Mouse (Mus musculus) MEL (cell line): ENCODE data around the gene Dpy19l3.

Experiments used
- CTCF ChIP-seq, 3 experiments: IDR thresholded peaks in 2 of 3; conservative IDR thresholded peaks in 1 of 3; 2 replicates each; pipeline ENCODE4 v1.5.1; 2011 to 2012; ENCODE audit warnings: low read length in 3 of 3, low read depth in 2 of 3, mild to moderate bottlenecking in 2 of 3, improper control_type of control experiment in 1 of 3, inconsistent platforms in 1 of 3, mixed read lengths in 1 of 3, moderate library complexity in 1 of 3; ENCODE audit not compliant: control insufficient read depth in 1 of 3, insufficient read depth in 1 of 3, poor library complexity in 1 of 3, severe bottlenecking in 1 of 3
- ETS1 ChIP-seq: IDR thresholded peaks from 2 replicates; pipeline ENCODE4 v1.6.1; 2012; ENCODE audit warnings: low read depth, mild to moderate bottlenecking, inconsistent platforms, low read length, improper control_type of control experiment, moderate library complexity
- GABPA ChIP-seq: IDR thresholded peaks from 2 replicates; pipeline ENCODE4 v1.6.1; 2012; ENCODE audit warnings: low read depth, mild to moderate bottlenecking, inconsistent platforms, low read length, improper control_type of control experiment, moderate library complexity
- KAT2A ChIP-seq: conservative IDR thresholded peaks from 2 replicates; pipeline ENCODE4 v1.6.1; 2012; ENCODE audit warnings: low read depth, low read length, improper control_type of control experiment, inconsistent platforms
- MAZ ChIP-seq: IDR thresholded peaks from 2 replicates; pipeline ENCODE4 v1.6.1; 2012; ENCODE audit warnings: low read depth, mild to moderate bottlenecking, inconsistent platforms, low read length, improper control_type of control experiment
- MYC ChIP-seq: IDR thresholded peaks from 2 replicates; pipeline ENCODE4 v1.6.1; 2011; ENCODE audit warnings: low read depth, mild to moderate bottlenecking, low read length, improper control_type of control experiment, moderate library complexity
- POLR2A ChIP-seq, 2 experiments: IDR thresholded peaks; 2 replicates each; pipeline ENCODE4 v1.6.1; 2011 to 2012; ENCODE audit warnings: low read length in 2 of 2, mild to moderate bottlenecking in 2 of 2, control low read depth in 1 of 2, improper control_type of control experiment in 1 of 2, low read depth in 1 of 2, moderate library complexity in 1 of 2; ENCODE audit not compliant: control insufficient read depth in 1 of 2, insufficient read depth in 1 of 2, poor library complexity in 1 of 2
- POLR2AphosphoS2 ChIP-seq: IDR thresholded peaks from 2 replicates; pipeline ENCODE4 v1.6.1; 2011; ENCODE audit warnings: low read length, improper control_type of control experiment
- SIN3A ChIP-seq: IDR thresholded peaks from 2 replicates; pipeline ENCODE4 v1.6.1; 2012; ENCODE audit warnings: low read length, improper control_type of control experiment, inconsistent platforms
- ZKSCAN1 ChIP-seq: IDR thresholded peaks from 2 replicates; pipeline ENCODE4 v1.6.1; 2012; ENCODE audit warnings: low read depth, mild to moderate bottlenecking, inconsistent platforms, low read length, improper control_type of control experiment, moderate library complexity
- ZNF384 ChIP-seq: IDR thresholded peaks from 2 replicates; pipeline ENCODE4 v1.6.1; 2012; ENCODE audit warnings: low read depth, mild to moderate bottlenecking, inconsistent platforms, low read length, improper control_type of control experiment

GRCm38 (mm10) chr7:35646317-35647081, 107.8 kb downstream of the Dpy19l3 start:
- TF ChIP-seq CTCF (IDR thresholded peaks at IDR 0.05 in 2 of 3, conservative IDR thresholded peaks at IDR 0.05 in 1 of 3; ENCODE audit: control insufficient read depth in 1 of 3, insufficient read depth in 1 of 3, low read depth in 2 of 3, low read length in 3 of 3, poor library complexity in 1 of 3, severe bottlenecking in 1 of 3) (0 out of 6 replicates have a peak, but pooled peaks of 1 of the 3 experiments have one; percentile 2), POLR2AphosphoS2 (no peak), ZKSCAN1 (no peak), POLR2A (IDR thresholded peaks at IDR 0.05; ENCODE audit: control insufficient read depth in 1 of 2, insufficient read depth in 1 of 2, low read depth in 1 of 2, low read length in 2 of 2, poor library complexity in 1 of 2) (no peak), ETS1 (no peak), MAZ (no peak), KAT2A (no peak), GABPA (no peak), ZNF384 (no peak), MYC (no peak), SIN3A (peak; percentile 36; the same call in 1 of the 2 replicates)
